Mouse (Mus musculus): ENCODE measurements around the gene Hist1h4h.

GRCm38 (mm10) chr13:23491263-23491662 lies 39.6 kb upstream of the Hist1h4h start:
- no peak for TF ChIP-seq EP300 (IDR thresholded peaks at IDR 0.05; ENCODE audit: insufficient read depth, low read depth, low read length)
- TF ChIP-seq CTCF (IDR thresholded peaks at IDR 0.05): no peak
